Mouse (Mus musculus) forebrain, embryonic 11.5 days (tissue): ENCODE measurements around the gene Zfp595. TPM values are rescaled to one million over a fixed set of nuclear protein-coding genes. Genes with fewer than 3 reads are reported as not detected.
"Not testable (repeated sequence)": the region's sequence is repeated elsewhere in the genome, so short reads cannot be mapped to it uniquely, and the experiment has no call there.

Experiments used
- ATAC-seq: fragments of 200-750 bp; cut with Nextera tagmentation; replicated peaks from 2 replicates; pipeline ENCODE4 v1.8.0; 2017; ENCODE audit warnings: moderate TSS enrichment; ENCODE audit not compliant: low FRiP score
- DNase-seq: peaks from one replicate; pipeline ENCODE4 v3.0.0-alpha.2; 2017; ENCODE audit warnings: low spot score
- H3K27ac ChIP-seq: fragments of 300-500 bp; sonication (generic); 2 replicates; pipeline ENCODE4 v1.5.1; 2014; ENCODE audit warnings: low read depth, low read length
- H3K27me3 ChIP-seq: fragments of 300-500 bp; sonication (generic); 2 replicates; pipeline ENCODE4 v1.6.1; 2014; ENCODE audit warnings: mild to moderate bottlenecking, low read length, mixed read lengths; ENCODE audit not compliant: control insufficient read depth, insufficient read depth
- H3K36me3 ChIP-seq: fragments of 300-500 bp; sonication (generic); 2 replicates; pipeline ENCODE4 v1.6.1; 2014; ENCODE audit warnings: mild to moderate bottlenecking, low read length, moderate library complexity, mixed read lengths; ENCODE audit not compliant: control insufficient read depth, insufficient read depth
- H3K4me1 ChIP-seq: fragments of 300-500 bp; sonication (generic); replicated peaks from 2 replicates; pipeline ENCODE4 v1.6.1; 2014; ENCODE audit warnings: low read length, mixed read lengths; ENCODE audit not compliant: control insufficient read depth, insufficient read depth
- H3K4me2 ChIP-seq: fragments of 300-500 bp; sonication (generic); 2 replicates; pipeline ENCODE4 v1.6.1; 2014; ENCODE audit warnings: low read depth, mild to moderate bottlenecking, low read length, moderate library complexity, mixed read lengths; ENCODE audit not compliant: severe bottlenecking
- H3K4me3 ChIP-seq: fragments of 300-500 bp; sonication (generic); 2 replicates; pipeline ENCODE4 v1.5.1; 2014; ENCODE audit warnings: low read depth, low read length
- H3K9ac ChIP-seq: fragments of 300-500 bp; sonication (generic); 2 replicates; pipeline ENCODE4 v1.6.1; 2014; ENCODE audit warnings: low read length
- H3K9me3 ChIP-seq: fragments of 300-500 bp; sonication (generic); 2 replicates; pipeline ENCODE4 v1.6.1; 2016; ENCODE audit warnings: low read length, mixed read lengths; ENCODE audit not compliant: control insufficient read depth
- WGBS: fragments of 180-500 bp; shearing (Covaris S2); extraction: QIAGEN DNeasy Blood & Tissue Kit; methylation state at CpG from one replicate; pipeline ENCODE4 v1.1.7; 2014; 5-methylcytosine and 5-hydroxymethylcytosine counted together
- polyA plus RNA-seq: library from polyadenylated mRNA; unstranded; fragments of >200 nt; fragmentation: Nextera tagmentation; extraction: Ambion mirVana; gene quantifications from 2 replicates; pipeline ENCODE4 v1.2.1, GENCODE M21; 2014

The Zfp595 gene
- polyA plus RNA-seq, 1 experiment from 2014 or later: 1.7 TPM

DNA sequence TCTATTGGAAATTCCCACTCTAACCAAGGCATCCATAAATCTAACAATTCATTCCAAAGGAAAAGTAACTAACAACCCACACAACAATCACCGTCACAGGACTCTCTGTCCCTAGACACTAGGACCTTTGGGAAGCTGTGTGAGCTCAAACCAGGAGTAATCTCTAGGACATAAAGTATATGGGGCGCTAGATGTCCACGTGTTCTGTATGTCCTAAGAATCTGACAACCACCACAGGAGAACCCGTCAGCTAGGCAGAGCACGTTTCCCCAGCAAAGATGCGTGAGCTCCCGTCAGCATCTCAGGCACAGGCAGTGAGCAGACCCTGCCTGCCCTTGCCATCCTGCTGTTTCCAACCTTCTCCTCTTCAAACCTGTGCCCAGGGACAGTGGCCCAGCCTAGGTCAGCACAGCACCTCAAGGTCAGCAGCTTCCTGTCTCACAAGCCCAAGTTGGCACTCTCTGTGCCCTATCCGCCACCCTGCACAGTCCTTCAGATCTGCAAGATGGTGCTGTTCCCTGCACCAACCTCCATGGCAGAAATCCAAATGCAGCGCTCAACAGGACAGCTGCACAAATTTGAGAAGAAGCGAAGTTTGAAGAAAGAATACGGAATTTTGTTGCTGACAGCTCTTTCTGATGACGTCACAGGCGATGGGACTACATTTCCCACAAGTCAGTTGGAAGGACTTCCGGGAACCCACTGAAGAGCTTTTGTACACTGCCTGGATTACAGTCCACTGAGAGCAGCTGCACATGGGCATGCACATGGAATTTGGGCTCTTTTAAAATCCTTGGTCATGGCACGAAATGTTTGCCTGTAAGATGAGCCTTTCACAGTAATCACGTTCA lies 26.3 kb downstream of the Zfp595 start, which contains the start of gene Zfp457:
Gene Zfp457, minus strand, starts transcription at position 664 of the 851 bp plus-strand sequence.
- WGBS: 16% methylated on average over 16 of the region's 16 CpGs
- peak; percentile 79 for DNase-seq
- H3K27ac ChIP-seq: no peak within 1 kb of the TSS
- no peaks in the 10 kb centered on the region for H3K27me3 ChIP-seq
- H3K9me3 ChIP-seq: no peaks in the 10 kb centered on the region
- peak within 1 kb of the TSS; percentile 58 for H3K4me3 ChIP-seq
- H3K4me2 ChIP-seq: peak within 1 kb of the TSS; percentile 87
- no peaks in the 10 kb centered on the region for H3K36me3 ChIP-seq
- ATAC-seq: peak; percentile 99
- H3K4me1 ChIP-seq: no peaks in the 10 kb centered on the region
- peak within 1 kb of the TSS; percentile 72 for H3K9ac ChIP-seq

DNA sequence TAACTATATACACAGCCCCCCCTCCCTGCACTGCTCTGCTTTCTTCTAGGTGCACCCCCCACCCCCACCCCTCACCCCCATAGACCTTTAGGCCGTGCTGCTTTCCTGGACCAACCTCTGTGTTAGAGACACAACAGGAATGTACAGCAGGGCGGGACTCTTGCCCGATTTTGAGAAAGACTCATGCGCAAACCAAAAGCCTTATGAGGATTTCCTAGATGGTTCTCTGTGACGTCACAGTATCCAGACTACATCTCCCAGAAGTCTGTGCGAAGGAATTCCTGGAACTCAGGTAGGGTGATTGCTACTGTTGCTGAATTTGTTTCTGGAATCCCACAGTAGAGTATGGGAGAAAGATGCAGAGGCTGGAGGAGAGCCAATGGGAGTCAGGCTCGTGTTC lies 54.1 kb downstream of the Zfp595 start, which contains the start of gene Zfp458:
Gene Zfp458, minus strand, starts transcription at position 153 of the 400 bp plus-strand sequence.
- Histone ChIP-seq H3K4me3 (no peak within 1 kb of the TSS), H3K36me3 (no peaks in the 10 kb centered on the region), H3K9me3 (no peaks in the 10 kb centered on the region), H3K27ac (no peak within 1 kb of the TSS), H3K4me2 (no peak within 1 kb of the TSS), H3K9ac (no peak within 1 kb of the TSS), H3K4me1 (no peaks in the 10 kb centered on the region), H3K27me3 (no peaks in the 10 kb centered on the region)
- no peak for ATAC-seq
- WGBS: 53% methylated on average over 7 of the region's 7 CpGs
- DNase-seq: no peak

DNA sequence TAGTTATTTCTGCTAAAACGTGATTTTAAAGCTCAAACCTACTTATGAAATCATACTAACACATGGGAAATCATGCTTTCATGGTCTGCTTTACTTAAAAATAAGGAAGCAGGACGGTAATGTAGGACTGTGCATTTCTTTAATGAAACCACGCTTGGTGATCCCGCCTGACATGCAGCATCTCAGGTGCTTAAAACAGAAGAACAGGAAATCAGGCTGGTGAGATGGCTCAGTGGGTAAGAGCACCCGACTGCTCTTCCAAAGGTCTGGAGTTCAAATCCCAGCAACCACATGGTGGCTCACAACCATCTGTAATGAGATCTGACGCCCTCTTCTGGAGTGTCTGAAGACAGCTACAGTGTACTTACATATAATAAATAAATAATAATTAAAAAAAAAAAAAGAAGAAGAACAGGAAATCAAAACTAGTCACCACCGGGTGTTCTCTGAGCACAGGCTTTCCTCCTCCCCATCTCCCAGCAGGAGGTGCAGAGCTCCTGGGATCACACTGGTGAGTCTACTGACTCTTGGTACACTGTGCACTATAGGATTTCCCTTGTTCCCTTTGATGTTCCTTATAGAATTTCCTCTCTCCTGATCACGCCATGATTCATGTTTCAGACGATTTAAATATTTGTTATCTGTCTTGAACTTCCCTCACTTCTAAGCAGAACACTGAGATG lies 62.8 kb downstream of the Zfp595 start:
- H3K9ac ChIP-seq: peak overlapping the region; percentile 64
- H3K36me3 ChIP-seq, H3K27ac ChIP-seq, H3K27me3 ChIP-seq, H3K4me1 ChIP-seq, DNase-seq, H3K9me3 ChIP-seq: not testable (repeated sequence)
- peak; percentile 65 for ATAC-seq
- 53% methylated on average over 8 of the region's 9 CpGs for WGBS
- peak overlapping the region; percentile 54 for H3K4me2 ChIP-seq
- H3K4me3 ChIP-seq: peak overlapping the region; percentile 68

DNA sequence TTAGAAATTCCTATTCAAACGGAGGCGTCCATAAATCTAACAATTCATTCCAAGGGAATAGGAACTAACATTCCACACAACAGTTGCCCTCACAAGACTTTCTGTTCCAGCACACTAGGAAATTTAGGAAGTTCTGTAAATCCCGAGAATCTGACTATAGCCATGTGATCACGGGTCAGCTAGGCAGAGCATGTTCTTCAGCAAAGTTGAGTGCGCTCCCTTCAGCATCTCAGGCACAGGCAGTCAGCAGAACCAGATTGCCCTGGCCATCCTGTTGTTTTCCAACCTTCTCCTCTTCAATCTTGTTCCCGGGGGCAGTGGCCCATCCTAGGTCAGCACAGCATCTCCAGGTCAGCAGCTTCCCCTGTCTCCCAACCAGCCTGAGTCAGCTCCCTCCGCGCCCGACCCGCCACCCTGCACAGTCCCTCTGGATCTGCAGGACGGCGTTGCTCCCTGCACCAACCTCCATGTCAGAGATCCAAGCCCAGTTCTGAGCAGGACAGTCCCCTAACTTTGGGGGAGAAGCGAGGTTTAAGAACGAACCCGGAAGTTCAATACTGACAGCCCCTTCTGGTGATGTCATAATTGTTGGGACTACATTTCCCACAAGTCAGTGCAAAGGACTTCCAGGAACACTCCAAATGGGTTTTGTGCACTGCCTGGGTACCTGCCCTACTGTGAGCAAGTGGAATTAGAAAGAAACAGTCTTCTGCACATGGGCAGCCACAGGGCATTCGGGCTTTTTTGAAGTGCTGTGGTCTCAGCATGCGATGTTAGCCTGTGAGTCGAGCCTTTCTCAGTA lies 63.6 kb downstream of the Zfp595 start:
- H3K9ac ChIP-seq: peak overlapping the region; percentile 64
- DNase-seq (peak; percentile 64), ATAC-seq (peak; percentile 99)
- H3K27ac ChIP-seq: no peak overlapping the region
- no peaks in the 10 kb centered on the region; the same call in 1 of the 2 replicates for H3K9me3 ChIP-seq
- H3K27me3 ChIP-seq: no peaks in the 10 kb centered on the region
- whole genome bisulfite sequencing: 10% methylated on average over 18 of the region's 18 CpGs
- no peaks in the 10 kb centered on the region for H3K4me1 ChIP-seq
- peak overlapping the region; percentile 68 for H3K4me3 ChIP-seq
- peak overlapping the region; percentile 54 for H3K4me2 ChIP-seq
- no peaks in the 10 kb centered on the region for H3K36me3 ChIP-seq

Other genes starting within 250 kb of the Zfp595 start
- gene Zfp708, start 234.6 kb downstream of the Zfp595 start, polyA plus RNA-seq: 8.4 and 8.5 TPM in 2 replicates
- gene Gm28557, start 224.0 kb downstream of the Zfp595 start, polyA plus RNA-seq: 2.9 and 4.0 TPM in 2 replicates
- 0.29 and 0.31 TPM in 2 replicates for gene Rslcan18, start 216.3 kb downstream of the Zfp595 start, polyA plus RNA-seq
- 2.1 and 2.3 TPM in 2 replicates for gene Zfp759, start 210.9 kb downstream of the Zfp595 start, polyA plus RNA-seq
- 4.6 and 5.2 TPM in 2 replicates for gene Rsl1, start 159.4 kb downstream of the Zfp595 start, polyA plus RNA-seq
- gene Zfp455, start 138.1 kb downstream of the Zfp595 start, polyA plus RNA-seq: 2.1 and 2.3 TPM in 2 replicates
- 1.5 and 1.9 TPM in 2 replicates for gene Zfp458, start 54.1 kb downstream of the Zfp595 start, polyA plus RNA-seq
- gene Zfp457, start 26.1 kb downstream of the Zfp595 start, polyA plus RNA-seq: 0.36 and 0.56 TPM in 2 replicates
- 1.6 and 2.1 TPM in 2 replicates for gene Gm28044, start 28.0 kb upstream of the Zfp595 start, polyA plus RNA-seq
- 0.95 and 1.1 TPM in 2 replicates for gene Zfp953, start 28.0 kb upstream of the Zfp595 start, polyA plus RNA-seq
- not detected in 2 replicates for gene Gm28041, start 43.2 kb upstream of the Zfp595 start, polyA plus RNA-seq
- 0.79 and 0.81 TPM in 2 replicates for gene Zfp456, start 43.2 kb upstream of the Zfp595 start, polyA plus RNA-seq
- gene Zfp429, start 67.2 kb upstream of the Zfp595 start, polyA plus RNA-seq: 3.7 and 4.4 TPM in 2 replicates
- gene Zfp459, start 88.8 kb upstream of the Zfp595 start, polyA plus RNA-seq: 0.56 and 0.76 TPM in 2 replicates
- 5.2 and 6.0 TPM in 2 replicates for gene Zfp874a, start 119.1 kb upstream of the Zfp595 start, polyA plus RNA-seq
- gene Zfp874b, start 151.7 kb upstream of the Zfp595 start, polyA plus RNA-seq: 0.79 and 0.84 TPM in 2 replicates
- 14.3 and 15.3 TPM in 2 replicates for gene Zfp58, start 168.0 kb upstream of the Zfp595 start, polyA plus RNA-seq
- gene Gm26965, start 193.6 kb upstream of the Zfp595 start, polyA plus RNA-seq: 0.19 TPM in 1 of 2 replicates, not detected in the other
- gene Zfp87, start 193.6 kb upstream of the Zfp595 start, polyA plus RNA-seq: 27.3 and 29.5 TPM in 2 replicates
- gene Zfp748, start 221.3 kb upstream of the Zfp595 start, polyA plus RNA-seq: 16.9 and 19.2 TPM in 2 replicates